Mouse (Mus musculus) olfactory bulb, adult 2 months (tissue): ENCODE measurements around the gene Ap2m1.

Source experiments
- CTCF ChIP-seq: fragments of 200-500 bp; IDR thresholded peaks from 2 replicates; pipeline ENCODE4 v1.5.1; 2012; ENCODE audit warnings: low read depth, mild to moderate bottlenecking, low read length, moderate library complexity; ENCODE audit not compliant: insufficient read depth
- POLR2A ChIP-seq: fragments of 200-500 bp; IDR thresholded peaks from 2 replicates; pipeline ENCODE4 v1.6.1; 2012; ENCODE audit warnings: mild to moderate bottlenecking, low read depth, low read length, moderate library complexity; ENCODE audit not compliant: insufficient read depth

DNA sequence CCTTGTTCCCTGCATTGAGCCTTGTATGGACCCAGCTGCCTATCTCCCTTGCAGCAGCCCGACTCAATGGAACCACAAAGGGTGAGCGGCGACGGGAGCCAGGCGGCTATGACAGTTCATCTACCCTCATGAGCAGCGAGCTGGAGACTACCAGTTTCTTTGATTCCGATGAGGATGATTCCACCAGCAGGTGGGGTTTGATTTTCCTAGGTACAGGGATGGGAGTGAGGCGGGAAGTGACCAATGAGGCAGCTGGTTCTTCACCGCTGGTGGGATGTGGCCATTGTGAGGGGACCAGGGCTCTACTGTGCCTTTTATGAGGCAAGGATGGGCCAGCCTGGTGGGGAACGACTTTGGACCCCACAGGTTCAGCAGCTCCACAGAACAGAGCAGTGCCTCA lies 11.4 kb upstream of the Ap2m1 start:
- no peak for TF ChIP-seq CTCF
- no peak for TF ChIP-seq POLR2A
